Mouse (Mus musculus) liver, embryonic 11.5 days (tissue): ENCODE data around the gene Ccl27a. TPM values are rescaled to one million over a fixed set of nuclear protein-coding genes. Genes with fewer than 3 reads are reported as not detected.

ENCODE experiments used
- ATAC-seq: fragments of 200-750 bp; cut with Nextera tagmentation; replicated peaks from 2 replicates; pipeline ENCODE4 v1.8.0; 2017; ENCODE audit warnings: moderate number of reproducible peaks, mild to moderate bottlenecking, moderate TSS enrichment, moderate library complexity; ENCODE audit not compliant: low FRiP score
- DNase-seq: peaks from one replicate; pipeline ENCODE4 v3.0.0-alpha.2; 2017; ENCODE audit warnings: low spot score
- H3K27ac ChIP-seq: fragments of 300-500 bp; sonication (generic); 2 replicates; pipeline ENCODE4 v1.5.1; 2014; ENCODE audit warnings: mild to moderate bottlenecking, low read depth, low read length, control low read depth
- H3K27me3 ChIP-seq: fragments of 300-500 bp; sonication (generic); replicated peaks from 2 replicates; pipeline ENCODE4 v1.6.1; 2014; ENCODE audit warnings: low read length, mixed read lengths; ENCODE audit not compliant: control insufficient read depth, insufficient read depth
- H3K36me3 ChIP-seq: fragments of 300-500 bp; sonication (generic); 2 replicates; pipeline ENCODE4 v1.6.1; 2014; ENCODE audit warnings: mild to moderate bottlenecking, low read length, moderate library complexity, mixed read lengths; ENCODE audit not compliant: control insufficient read depth, insufficient read depth
- H3K4me1 ChIP-seq: fragments of 300-500 bp; sonication (generic); replicated peaks from 2 replicates; pipeline ENCODE4 v1.6.1; 2014; ENCODE audit warnings: low read length, mixed read lengths; ENCODE audit not compliant: control insufficient read depth, insufficient read depth
- H3K4me2 ChIP-seq: fragments of 300-500 bp; sonication (generic); 2 replicates; pipeline ENCODE4 v1.6.1; 2014; ENCODE audit warnings: mild to moderate bottlenecking, control low read depth, moderate library complexity
- H3K4me3 ChIP-seq: fragments of 300-500 bp; sonication (generic); 2 replicates; pipeline ENCODE4 v1.5.1; 2014; ENCODE audit warnings: low read depth, low read length, control low read depth
- H3K9ac ChIP-seq: fragments of 300-500 bp; sonication (generic); 2 replicates; pipeline ENCODE4 v1.6.1; 2014; ENCODE audit warnings: low read depth, low read length, control low read depth
- H3K9me3 ChIP-seq: fragments of 300-500 bp; sonication (generic); 2 replicates; pipeline ENCODE4 v1.6.1; 2016; ENCODE audit warnings: low read length, inconsistent platforms, mixed read lengths; ENCODE audit not compliant: control insufficient read depth
- WGBS: fragments of 180-500 bp; shearing (Covaris S2); extraction: QIAGEN DNeasy Blood & Tissue Kit; methylation state at CpG from one replicate; pipeline ENCODE4 v1.1.7; 2014; 5-methylcytosine and 5-hydroxymethylcytosine counted together
- polyA plus RNA-seq: library from polyadenylated mRNA; unstranded; fragments of >200 nt; fragmentation: Nextera tagmentation; extraction: Ambion mirVana; gene quantifications from 2 replicates; pipeline ENCODE4 v1.2.1, GENCODE M21; 2014

The Ccl27a gene
- polyA plus RNA-seq, 1 experiment from 2014 or later: 14.4 TPM

DNA sequence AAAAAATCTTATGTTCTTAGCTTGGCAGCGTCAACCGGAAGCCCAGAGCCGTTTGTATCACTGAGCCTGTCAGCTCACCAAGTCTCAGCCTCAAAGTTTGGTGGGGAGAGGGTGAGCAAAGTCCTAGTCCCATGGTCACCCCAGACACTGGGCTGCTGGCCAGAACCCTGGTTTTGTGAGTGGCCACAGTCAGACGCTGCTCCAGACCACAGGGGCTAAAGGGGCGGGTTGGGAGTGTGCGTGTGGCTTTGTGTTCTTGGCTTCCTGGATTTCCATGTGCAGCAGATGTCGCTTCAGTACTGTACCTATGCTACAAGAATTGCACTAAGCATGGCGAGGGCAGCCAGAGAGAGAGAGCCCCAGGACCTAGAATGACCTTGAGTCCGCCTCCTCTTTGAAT lies 14.8 kb downstream of the Ccl27a start:
- WGBS: 86% methylated on average over 9 of the region's 9 CpGs
- ATAC-seq: no peak
- H3K4me1 ChIP-seq: peaks cover 37% of the 10 kb centered on the region

DNA sequence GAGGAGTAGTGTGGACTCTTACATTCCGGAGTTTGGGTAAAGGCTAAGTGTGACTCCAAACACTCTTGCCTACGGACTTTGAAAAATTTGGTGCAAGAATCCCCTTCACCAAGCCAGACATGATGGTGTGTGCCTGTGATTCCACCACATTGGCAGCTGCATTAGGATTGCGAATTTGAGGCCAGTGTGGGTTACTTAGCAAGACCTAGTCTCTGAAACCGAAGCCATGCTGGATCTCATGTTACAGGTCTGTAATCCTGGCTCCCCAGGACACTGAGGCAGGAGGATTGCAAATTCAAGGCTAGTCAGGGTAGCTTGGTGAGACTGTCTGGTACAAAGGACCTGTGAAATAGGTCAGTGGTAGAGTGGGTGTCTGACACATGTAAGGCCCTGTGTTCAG lies 15.3 kb downstream of the Ccl27a start:
- ATAC-seq (no peak), DNase-seq (no peak)
- Histone ChIP-seq H3K27me3 (no peaks in the 10 kb centered on the region), H3K9ac (no peak overlapping the region), H3K36me3 (peaks cover 6% of the 10 kb centered on the region; the same call in 1 of the 2 replicates), H3K9me3 (no peaks in the 10 kb centered on the region), H3K4me3 (no peak overlapping the region), H3K4me1 (peaks cover 37% of the 10 kb centered on the region), H3K27ac (no peak overlapping the region; the same call in 1 of the 2 replicates), H3K4me2 (no peak overlapping the region)
- 91% methylated on average over 4 of the region's 4 CpGs for whole genome bisulfite sequencing

More for the DNA sequence above, 14.8 kb downstream of the Ccl27a start:
- Histone ChIP-seq H3K27me3 (no peaks in the 10 kb centered on the region), H3K27ac (peak overlapping the region; percentile 77; the same call in 1 of the 2 replicates), H3K4me2 (0 out of 2 replicates have a peak overlapping the region, but pooled peaks have one; percentile 77), H3K9me3 (no peaks in the 10 kb centered on the region), H3K4me3 (no peak overlapping the region), H3K36me3 (peaks cover 6% of the 10 kb centered on the region; the same call in 1 of the 2 replicates), H3K9ac (no peak overlapping the region)
- no peak for DNase-seq

DNA sequence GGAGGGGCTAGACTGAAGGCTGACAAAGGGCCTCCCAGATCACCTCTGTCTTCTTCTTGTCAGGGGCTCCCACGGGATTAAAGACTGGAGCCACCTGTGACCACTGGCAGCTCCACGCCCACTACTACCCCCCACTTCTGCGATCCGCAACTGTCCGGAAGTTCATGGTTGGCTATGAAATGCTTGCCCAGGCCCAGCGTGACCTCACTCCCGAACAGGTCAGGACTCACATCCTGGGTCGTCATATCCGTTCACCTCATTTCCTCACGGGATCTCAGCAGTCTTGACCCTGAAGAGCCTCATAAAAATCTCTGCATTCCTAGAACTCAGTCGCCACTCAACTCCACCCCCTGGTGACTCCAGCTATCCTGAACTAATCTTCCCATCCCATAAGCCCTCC lies 16.0 kb downstream of the Ccl27a start:
- DNase-seq: no peak
- peaks cover 6% of the 10 kb centered on the region; the same call in 1 of the 2 replicates for H3K36me3 ChIP-seq
- no peaks in the 10 kb centered on the region for H3K27me3 ChIP-seq
- H3K9me3 ChIP-seq: no peaks in the 10 kb centered on the region
- 88% methylated on average over 11 of the region's 11 CpGs for WGBS
- ATAC-seq: no peak
- no peak overlapping the region for H3K9ac ChIP-seq
- H3K4me3 ChIP-seq: no peak overlapping the region
- no peak overlapping the region for H3K4me2 ChIP-seq
- no peak overlapping the region for H3K27ac ChIP-seq
- peaks cover 37% of the 10 kb centered on the region for H3K4me1 ChIP-seq

DNA sequence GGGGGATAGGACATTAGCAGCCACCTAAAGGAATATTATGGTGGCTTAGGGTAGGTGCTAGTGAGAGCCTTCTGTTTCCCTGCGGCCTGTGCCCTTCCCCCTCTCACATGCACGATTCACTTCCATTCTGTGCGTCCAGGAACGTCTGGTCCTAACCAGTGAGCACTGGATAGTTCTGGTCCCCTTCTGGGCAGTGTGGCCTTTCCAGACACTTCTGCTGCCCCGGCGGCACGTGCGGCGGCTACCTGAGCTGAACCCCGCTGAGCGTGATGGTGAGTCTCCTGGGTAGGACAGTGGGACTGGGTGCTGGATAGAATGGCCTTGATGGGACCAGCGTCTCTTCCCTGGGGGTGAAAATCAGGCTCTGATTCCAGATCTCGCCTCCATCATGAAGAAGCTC lies 16.7 kb downstream of the Ccl27a start:
- WGBS: 91% methylated on average over 13 of the region's 13 CpGs
- Histone ChIP-seq H3K4me3 (no peak overlapping the region), H3K9ac (no peak overlapping the region), H3K9me3 (no peaks in the 10 kb centered on the region), H3K4me1 (peaks cover 34% of the 10 kb centered on the region), H3K27me3 (no peaks in the 10 kb centered on the region), H3K4me2 (no peak overlapping the region), H3K36me3 (peaks cover 6% of the 10 kb centered on the region; the same call in 1 of the 2 replicates), H3K27ac (no peak overlapping the region)
- no peak for ATAC-seq
- no peak for DNase-seq

DNA sequence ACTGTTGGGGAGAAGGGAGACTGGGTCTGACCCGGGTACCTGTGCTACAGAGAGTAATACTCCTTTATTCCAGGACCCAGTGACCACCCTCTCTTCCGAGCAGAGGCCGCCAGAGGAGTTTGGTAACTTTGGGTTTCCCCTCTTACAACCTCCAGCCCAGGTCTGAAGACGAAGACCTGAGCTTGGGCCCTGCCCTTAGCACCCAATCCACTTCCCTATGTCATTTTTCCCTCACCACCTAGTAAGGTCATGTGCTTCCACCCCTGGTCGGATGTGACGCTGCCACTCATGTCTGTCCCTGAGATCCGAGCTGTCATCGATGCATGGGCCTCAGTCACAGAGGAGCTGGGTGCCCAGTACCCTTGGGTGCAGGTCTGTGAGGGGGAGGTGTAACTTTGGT lies 17.6 kb downstream of the Ccl27a start:
- no peaks in the 10 kb centered on the region for H3K27me3 ChIP-seq
- WGBS: 74% methylated on average over 8 of the region's 8 CpGs
- H3K9ac ChIP-seq: peak overlapping the region; percentile 79; the same call in 1 of the 2 replicates
- peak overlapping the region; percentile 69 for H3K4me3 ChIP-seq
- peak overlapping the region; percentile 90 for H3K4me2 ChIP-seq
- H3K27ac ChIP-seq: no peak overlapping the region
- H3K4me1 ChIP-seq: peaks cover 28% of the 10 kb centered on the region
- H3K36me3 ChIP-seq: peaks cover 6% of the 10 kb centered on the region; the same call in 1 of the 2 replicates
- H3K9me3 ChIP-seq: no peaks in the 10 kb centered on the region
- ATAC-seq (no peak), DNase-seq (no peak)

DNA sequence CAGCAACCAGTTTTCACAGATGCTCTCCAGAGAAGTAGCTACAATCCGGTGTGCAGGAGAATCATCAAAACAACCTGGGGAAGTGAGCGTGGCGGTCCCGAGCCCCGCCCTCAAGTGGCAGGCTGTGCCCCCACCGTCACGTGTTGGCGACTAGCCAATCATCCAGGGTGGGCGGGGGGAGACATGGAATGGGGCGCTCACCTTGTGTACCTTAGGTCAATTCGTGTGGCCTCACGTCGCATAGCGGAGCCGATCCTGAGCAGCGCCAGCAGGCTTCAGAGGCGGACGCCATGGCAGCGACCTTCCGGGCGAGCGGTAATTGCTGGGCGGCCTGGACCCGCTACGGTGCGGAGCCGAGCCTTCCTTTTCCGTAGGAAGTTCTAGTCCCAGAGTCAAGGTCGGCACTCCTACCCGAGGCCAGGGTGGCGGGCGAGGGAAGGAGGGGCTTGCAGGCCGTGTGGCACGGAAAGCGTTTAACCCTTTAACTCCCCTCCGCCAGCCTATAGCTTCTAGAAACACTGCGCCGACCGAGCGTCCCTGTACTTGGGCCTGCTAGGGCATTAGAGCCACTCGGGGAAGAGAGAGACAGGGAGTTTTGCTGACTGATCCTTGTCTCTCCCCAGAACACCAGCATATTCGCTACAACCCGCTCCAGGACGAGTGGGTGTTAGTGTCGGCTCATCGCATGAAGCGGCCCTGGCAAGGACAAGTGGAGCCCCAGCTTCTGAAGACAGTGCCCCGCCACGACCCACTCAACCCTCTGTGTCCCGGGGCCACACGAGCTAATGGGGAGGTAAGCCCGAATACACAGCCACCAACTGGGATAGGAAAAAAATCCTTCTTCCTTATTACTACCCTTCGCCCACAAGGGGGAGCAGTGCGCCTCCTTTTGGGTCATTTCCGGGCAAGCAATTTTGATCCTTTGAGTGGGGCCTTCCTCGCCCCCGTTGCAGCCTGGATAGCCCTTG lies 18.4 kb downstream of the Ccl27a start, which contains the start of gene Sigmar1:
Gene Sigmar1, minus strand, starts transcription at position 820 of the 968 bp plus-strand sequence.
- Histone ChIP-seq H3K36me3 (peaks cover 6% of the 10 kb centered on the region; the same call in 1 of the 2 replicates), H3K27ac (peak within 1 kb of the TSS; percentile 76), H3K9me3 (no peaks in the 10 kb centered on the region), H3K9ac (peak within 1 kb of the TSS; percentile 79), H3K4me1 (peaks cover 20% of the 10 kb centered on the region), H3K4me3 (peak within 1 kb of the TSS; percentile 69), H3K4me2 (peak within 1 kb of the TSS; percentile 90), H3K27me3 (no peaks in the 10 kb centered on the region)
- WGBS: under 1% methylated on average over 57 of the region's 57 CpGs
- DNase-seq: peak; percentile 93
- ATAC-seq: peak; percentile 82

DNA sequence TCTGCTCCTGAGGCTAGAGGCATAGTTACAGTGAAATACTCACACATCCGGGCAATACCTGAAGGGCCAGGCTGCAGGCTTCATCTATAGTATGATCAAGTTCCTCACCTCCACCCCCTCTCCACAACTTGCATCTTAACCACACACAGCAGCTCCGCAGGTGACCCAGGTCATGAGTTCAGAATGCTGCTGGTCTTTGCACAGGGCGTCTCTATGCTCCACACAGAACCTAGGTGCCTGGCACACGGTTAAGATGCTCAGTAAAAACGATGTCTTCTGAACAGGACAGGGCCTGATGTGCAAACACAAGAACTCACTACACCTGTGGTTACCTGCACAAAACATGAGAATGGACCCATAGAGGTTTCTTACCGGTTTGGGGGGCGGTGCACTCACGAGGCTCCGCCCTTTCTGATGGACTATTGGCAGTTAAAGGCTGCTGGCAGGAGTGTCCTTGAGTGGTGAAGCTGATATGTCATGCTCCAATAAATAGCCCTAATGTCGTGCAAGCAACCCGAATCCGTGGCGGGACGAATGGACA lies 19.2 kb downstream of the Ccl27a start, which contains the start of gene Galt:
Gene Galt, plus strand, starts transcription at position 432 of the 541 bp plus-strand sequence.
- Histone ChIP-seq H3K9me3 (no peaks in the 10 kb centered on the region), H3K4me2 (peak within 1 kb of the TSS; percentile 90), H3K9ac (peak within 1 kb of the TSS; percentile 79), H3K4me3 (peak within 1 kb of the TSS; percentile 69), H3K36me3 (peaks cover 6% of the 10 kb centered on the region; the same call in 1 of the 2 replicates), H3K27ac (peak within 1 kb of the TSS; percentile 76), H3K4me1 (peaks cover 15% of the 10 kb centered on the region), H3K27me3 (no peaks in the 10 kb centered on the region)
- peak; percentile 72 for ATAC-seq
- WGBS: 13% methylated on average over 14 of the region's 14 CpGs
- DNase-seq: no peak

DNA sequence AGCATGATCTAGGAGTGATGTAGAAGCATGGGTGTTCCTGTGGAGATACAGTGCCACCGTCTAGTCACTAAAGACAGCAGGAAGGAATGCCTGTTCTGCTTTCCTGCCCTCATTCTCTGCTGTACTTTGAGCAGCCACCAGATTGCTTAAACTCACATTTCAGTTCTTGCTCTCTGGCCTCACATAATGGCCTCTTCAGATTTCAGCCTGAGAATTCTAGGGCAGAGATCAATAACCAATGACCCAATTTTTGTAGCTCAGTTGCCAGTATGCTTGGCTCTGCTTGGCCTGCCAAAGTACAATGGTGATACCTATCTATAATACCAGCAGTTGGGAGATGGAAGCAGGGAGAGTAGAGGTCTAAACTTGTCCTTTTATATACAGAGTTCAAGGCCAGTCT lies 29.0 kb downstream of the Ccl27a start:
- Histone ChIP-seq H3K4me1 (peaks cover 3% of the 10 kb centered on the region; the same call in 1 of the 2 replicates), H3K4me3 (no peak overlapping the region), H3K27ac (no peak overlapping the region), H3K9ac (no peak overlapping the region), H3K27me3 (no peaks in the 10 kb centered on the region), H3K9me3 (peaks cover 4% of the 10 kb centered on the region; the same call in 1 of the 2 replicates), H3K36me3 (no peaks in the 10 kb centered on the region), H3K4me2 (no peak overlapping the region)
- no peak for DNase-seq
- 58% methylated on average over 1 of the region's 1 CpGs for WGBS
- no peak for ATAC-seq
